Mouse (Mus musculus) kidney, adult 2 months (tissue): ENCODE measurements at regions not wholly inside any gene's neighbourhood (a gene's known extent, or its start where the extent isn't known, plus 50 kb on each side); places are given as distances from the start of the nearest gene placed in this dataset.
A peak's percentile ranks its signal among the peaks of the same experiment; 100 is the strongest.

ENCODE experiments used
- DNase-seq: peaks from one replicate; pipeline ENCODE4 v3.0.0; 2021
- H3K27ac ChIP-seq: fragments of 200-500 bp; 2 replicates; pipeline ENCODE4 v1.5.1; 2012; ENCODE audit warnings: low read depth, low read length, control low read depth, inconsistent platforms; ENCODE audit not compliant: insufficient read depth
- H3K27me3 ChIP-seq: fragments of 200-500 bp; replicated peaks from 2 replicates; pipeline ENCODE4 v1.6.1; 2012; ENCODE audit warnings: mild to moderate bottlenecking, moderate library complexity, low read length, inconsistent platforms; ENCODE audit not compliant: control insufficient read depth, insufficient read depth
- H3K36me3 ChIP-seq: fragments of 200-500 bp; 2 replicates; pipeline ENCODE4 v1.6.1; 2012; ENCODE audit warnings: mild to moderate bottlenecking, moderate library complexity, low read length, inconsistent platforms; ENCODE audit not compliant: control insufficient read depth, insufficient read depth
- H3K4me1 ChIP-seq: fragments of 200-500 bp; 2 replicates; pipeline ENCODE4 v1.6.1; 2011; ENCODE audit warnings: low read length; ENCODE audit not compliant: control insufficient read depth, insufficient read depth
- H3K4me3 ChIP-seq: fragments of 200-500 bp; 2 replicates; pipeline ENCODE4 v1.5.1; 2011; ENCODE audit warnings: mild to moderate bottlenecking, low read depth, low read length, control low read depth; ENCODE audit not compliant: insufficient read depth
- CTCF ChIP-seq: fragments of 200-500 bp; conservative IDR thresholded peaks from 2 replicates; pipeline ENCODE4 v1.5.1; 2011; ENCODE audit warnings: low read depth, mild to moderate bottlenecking, control low read depth, low read length, moderate library complexity, mixed read lengths; ENCODE audit not compliant: insufficient read depth, insufficient read length
- POLR2A ChIP-seq: fragments of 200-500 bp; IDR thresholded peaks from one replicate; pipeline ENCODE4 v1.6.1; 2011; ENCODE audit warnings: low read depth, low read length, control low read depth
- WGBS: fragments of 180-500 bp; shearing (Covaris S2); methylation state at CpG from one replicate; pipeline ENCODE4 v1.1.7; 2018; 5-methylcytosine and 5-hydroxymethylcytosine counted together

DNA sequence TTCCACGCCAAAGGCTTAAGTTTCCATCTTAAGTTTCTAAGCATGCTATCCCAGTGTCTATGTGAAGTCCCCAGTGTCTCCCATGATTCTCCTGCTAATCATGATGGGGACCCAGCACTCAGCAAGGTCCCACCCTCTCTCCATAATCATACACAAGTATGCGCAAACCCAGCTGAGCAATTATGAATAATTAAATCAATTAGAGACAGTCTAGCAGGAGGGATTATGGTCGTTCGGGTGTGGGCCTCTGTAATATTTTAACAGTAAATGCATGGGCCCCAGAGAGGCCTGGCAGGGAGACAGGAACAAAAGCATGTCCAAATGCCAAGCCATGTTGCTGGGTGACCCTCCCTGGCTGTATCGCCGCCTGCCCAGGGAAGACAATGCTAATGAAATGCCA, 73.1 kb upstream of the Msx1 start:
- H3K27me3 ChIP-seq: no peaks in the 10 kb centered on the region
- DNase-seq: no peak
- no peaks in the 10 kb centered on the region for H3K4me1 ChIP-seq
- 67% methylated on average over 6 of the region's 6 CpGs for WGBS
- H3K36me3 ChIP-seq: no peaks in the 10 kb centered on the region
- no peak for TF ChIP-seq CTCF
- TF ChIP-seq POLR2A: no peak
- H3K27ac ChIP-seq: no peak overlapping the region
- H3K4me3 ChIP-seq: no peak overlapping the region

DNA sequence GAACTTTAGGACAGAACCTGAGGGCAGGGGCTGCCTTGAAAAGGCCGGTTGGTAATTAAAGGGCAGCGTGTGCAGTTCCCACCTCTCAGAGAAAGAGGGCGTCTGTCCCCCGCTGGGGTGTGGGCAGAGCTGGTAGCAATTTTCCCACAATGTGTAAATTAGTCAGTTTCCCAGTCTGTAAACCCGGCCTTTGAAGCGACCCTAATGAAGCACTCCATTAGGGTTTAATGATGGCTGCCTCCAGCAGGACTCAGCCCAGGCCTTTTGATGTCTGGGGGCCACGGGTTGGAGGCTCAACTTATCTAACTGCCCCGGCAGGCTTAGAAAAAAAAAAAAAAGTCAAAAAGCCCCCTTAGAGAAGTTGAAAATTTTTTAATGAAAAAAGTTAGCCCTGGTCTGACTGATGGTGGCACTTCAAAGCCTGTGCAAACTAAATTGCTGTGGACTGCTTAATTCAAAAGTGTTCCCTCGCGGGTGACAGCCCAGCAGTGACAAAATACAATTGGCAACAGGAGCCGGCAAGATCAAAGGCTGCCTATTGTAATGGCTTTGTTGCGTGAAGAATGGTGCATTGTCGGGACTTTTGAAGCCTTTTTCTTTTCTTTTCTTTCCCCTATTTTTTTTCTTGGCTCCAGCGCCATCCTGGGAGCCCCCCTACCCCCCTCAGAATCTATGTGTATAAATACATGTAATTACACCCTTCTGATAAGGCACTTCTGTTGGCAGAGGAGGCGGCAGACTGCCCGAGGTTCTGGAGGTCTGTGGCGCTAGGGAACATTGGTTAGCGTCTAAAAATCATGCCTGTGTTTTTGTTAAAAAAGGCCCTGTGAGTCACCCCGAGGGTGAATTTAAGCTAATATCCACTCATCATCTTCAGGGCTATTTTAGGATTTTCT, 71.3 kb upstream of the Msx1 start:
- no peaks in the 10 kb centered on the region for H3K27me3 ChIP-seq
- H3K36me3 ChIP-seq: no peaks in the 10 kb centered on the region
- no peak for DNase-seq
- H3K27ac ChIP-seq: no peak overlapping the region
- WGBS: 20% methylated on average over 19 of the region's 19 CpGs
- TF ChIP-seq CTCF (0 out of 2 replicates have a peak, but pooled peaks have one; percentile 13), POLR2A (no peak)
- H3K4me1 ChIP-seq: no peaks in the 10 kb centered on the region
- no peak overlapping the region for H3K4me3 ChIP-seq

DNA sequence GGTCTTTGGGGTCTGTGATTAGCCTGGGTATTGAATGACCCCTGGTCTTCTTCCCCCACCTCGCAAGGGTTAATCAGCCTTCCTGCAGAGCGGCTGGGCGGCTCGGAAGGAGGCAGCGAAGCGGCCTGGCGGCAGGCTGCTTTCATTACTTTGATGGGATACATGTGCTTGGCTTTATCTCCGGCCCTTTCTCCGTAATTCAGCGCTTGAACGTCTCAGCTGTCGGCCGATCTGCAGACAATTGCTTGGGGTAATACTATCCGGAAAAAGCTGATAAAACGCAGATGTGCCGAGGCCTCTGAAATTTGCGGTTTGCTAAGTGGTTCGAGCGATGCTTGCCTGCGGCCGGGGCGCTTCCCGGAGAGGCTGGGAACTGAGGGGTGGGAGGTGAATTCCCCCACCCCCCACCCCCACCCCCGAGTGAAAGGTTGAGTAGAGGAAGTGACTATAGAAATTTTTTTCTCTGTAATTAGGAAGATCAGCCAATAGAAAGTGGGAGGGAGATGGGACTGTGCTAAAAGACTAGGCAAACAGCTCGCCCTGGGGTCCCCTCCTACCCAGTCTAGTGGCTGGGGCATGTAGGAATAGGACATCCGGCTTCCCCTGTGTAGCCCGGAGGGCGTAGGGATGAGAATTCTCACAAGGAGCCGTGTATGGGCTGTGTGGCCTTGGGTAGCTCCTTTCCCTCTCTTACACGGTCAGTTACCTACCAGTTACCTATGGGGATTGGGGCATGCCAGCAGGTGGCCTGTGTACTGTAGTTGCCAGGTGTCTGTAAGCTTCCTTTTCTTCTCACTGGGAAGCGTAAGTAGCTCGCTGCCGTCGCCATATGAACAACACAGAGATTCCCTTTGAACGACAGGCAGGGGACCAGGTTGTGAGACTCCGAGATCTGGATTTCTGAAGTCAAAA, 69.5 kb upstream of the Msx1 start:
- 9% methylated on average over 36 of the region's 36 CpGs for WGBS
- TF ChIP-seq CTCF (no peak), POLR2A (no peak)
- no peak overlapping the region for H3K4me3 ChIP-seq
- H3K36me3 ChIP-seq: no peaks in the 10 kb centered on the region
- DNase-seq: no peak
- H3K27ac ChIP-seq: no peak overlapping the region
- no peaks in the 10 kb centered on the region for H3K4me1 ChIP-seq
- no peaks in the 10 kb centered on the region for H3K27me3 ChIP-seq

DNA sequence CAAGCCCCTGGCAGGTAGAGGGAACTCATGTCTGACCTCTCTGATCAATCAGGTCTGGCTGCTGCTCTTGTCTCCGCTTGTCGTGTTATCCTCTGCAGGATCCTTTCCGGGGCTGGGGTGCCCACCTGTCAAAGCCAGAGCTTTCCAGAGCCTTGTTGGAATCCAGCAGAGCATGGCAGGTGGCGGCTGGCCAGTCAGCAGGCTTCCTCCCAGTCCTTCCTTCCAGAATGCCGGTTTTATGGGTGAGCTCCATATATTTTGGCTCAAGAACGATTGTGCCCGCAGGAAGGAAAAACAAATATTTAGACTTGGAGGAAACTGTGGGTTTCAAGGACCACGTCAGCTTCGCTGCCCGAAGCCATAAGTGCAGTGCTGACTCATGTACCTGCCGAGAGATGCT, 66.3 kb upstream of the Msx1 start:
- DNase-seq: no peak
- no peaks in the 10 kb centered on the region for H3K36me3 ChIP-seq
- TF ChIP-seq POLR2A (no peak), CTCF (no peak)
- no peaks in the 10 kb centered on the region for H3K4me1 ChIP-seq
- no peaks in the 10 kb centered on the region for H3K27me3 ChIP-seq
- 34% methylated on average over 11 of the region's 11 CpGs for WGBS
- no peak overlapping the region for H3K4me3 ChIP-seq
- H3K27ac ChIP-seq: no peak overlapping the region

GRCm38 (mm10) chr5:37879668-37880380, 55.4 kb upstream of the Msx1 start:
- TF ChIP-seq POLR2A: no peak
- TF ChIP-seq CTCF: no peak
- WGBS: 51% methylated on average over 2 of the region's 2 CpGs
- peak; percentile 14 for DNase-seq
- Histone ChIP-seq H3K4me3 (no peak overlapping the region), H3K27me3 (no peaks in the 10 kb centered on the region), H3K36me3 (no peaks in the 10 kb centered on the region), H3K4me1 (no peaks in the 10 kb centered on the region), H3K27ac (no peak overlapping the region)

GRCm38 (mm10) chr5:37876240-37876639, 51.9 kb upstream of the Msx1 start:
- 46% methylated on average over 4 of the region's 4 CpGs for WGBS
- Histone ChIP-seq H3K36me3 (no peaks in the 10 kb centered on the region), H3K27me3 (no peaks in the 10 kb centered on the region), H3K27ac (no peak overlapping the region), H3K4me1 (no peaks in the 10 kb centered on the region), H3K4me3 (no peak overlapping the region)
- no peak for DNase-seq
- no peak for TF ChIP-seq POLR2A
- TF ChIP-seq CTCF: no peak

DNA sequence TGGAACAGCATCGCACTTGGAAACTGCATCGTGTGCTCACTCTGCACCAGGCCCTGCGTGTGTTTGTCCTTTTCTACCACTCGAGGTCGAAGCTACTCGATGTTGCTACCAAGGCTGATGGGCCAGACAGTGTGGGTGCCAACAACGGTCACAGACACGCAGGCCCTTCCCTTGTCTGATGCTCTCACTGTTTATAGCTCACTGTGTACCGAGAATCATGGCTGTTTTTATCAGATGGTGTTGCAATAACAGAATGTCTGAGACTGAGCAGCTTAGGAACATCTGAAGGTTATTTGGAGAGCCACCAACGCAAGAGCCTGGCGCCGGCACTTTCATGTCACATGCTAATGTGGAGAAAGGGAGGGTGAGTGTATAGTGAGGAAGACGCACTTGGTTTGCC, 51.1 kb upstream of the Msx1 start:
- DNase-seq: no peak
- 87% methylated on average over 13 of the region's 13 CpGs for WGBS
- Histone ChIP-seq H3K4me3 (no peak overlapping the region), H3K27me3 (no peaks in the 10 kb centered on the region), H3K4me1 (no peaks in the 10 kb centered on the region), H3K27ac (no peak overlapping the region), H3K36me3 (no peaks in the 10 kb centered on the region)
- no peak for TF ChIP-seq CTCF
